Mouse (Mus musculus): ENCODE results near the gene Usp12.

Gene Usp12

DNA sequence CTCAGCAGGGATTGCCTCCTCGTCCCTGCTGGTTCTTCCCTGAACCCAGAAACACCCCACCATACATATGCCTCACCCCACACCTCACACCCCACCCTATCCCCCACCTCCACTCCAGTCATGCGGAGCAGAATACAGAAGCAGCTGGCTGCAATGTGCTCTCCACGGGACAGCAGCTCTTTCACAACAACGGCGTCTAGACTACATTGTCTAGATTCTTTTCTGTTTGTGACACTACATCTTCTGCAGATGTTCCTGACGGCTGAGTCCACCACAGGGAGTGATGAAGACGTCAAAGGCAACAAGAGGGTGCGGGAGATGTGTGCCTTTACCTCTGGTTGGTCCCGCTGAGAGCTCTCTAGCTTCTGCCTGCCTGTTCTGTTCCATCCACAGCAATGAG is 3.2 kb upstream of the Usp12 start:
- no peak for DNase-seq (ENCODE audit: low read depth, low spot score)

DNA sequence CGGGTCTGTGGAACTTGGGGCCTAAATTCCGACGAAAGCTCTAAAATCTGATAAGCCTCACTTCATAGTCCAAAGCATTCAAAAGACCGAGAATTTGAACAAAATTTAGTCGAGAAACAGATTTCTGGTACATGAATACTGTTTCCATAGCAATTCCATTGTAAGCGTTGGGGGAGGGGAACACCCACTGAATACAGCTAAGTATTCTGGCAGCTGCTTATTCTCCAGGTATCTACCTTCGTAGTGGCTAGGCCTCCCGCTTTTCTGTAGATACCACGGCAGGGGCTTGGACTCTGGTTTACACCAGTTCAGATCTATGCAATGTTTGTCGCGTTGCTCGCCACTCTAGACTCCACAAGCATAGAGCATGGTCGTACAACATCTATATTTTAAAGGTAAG is 922 bp upstream of the Usp12 start:
- peak; percentile 67 for DNase-seq (ENCODE audit: low read depth, low spot score)

DNA sequence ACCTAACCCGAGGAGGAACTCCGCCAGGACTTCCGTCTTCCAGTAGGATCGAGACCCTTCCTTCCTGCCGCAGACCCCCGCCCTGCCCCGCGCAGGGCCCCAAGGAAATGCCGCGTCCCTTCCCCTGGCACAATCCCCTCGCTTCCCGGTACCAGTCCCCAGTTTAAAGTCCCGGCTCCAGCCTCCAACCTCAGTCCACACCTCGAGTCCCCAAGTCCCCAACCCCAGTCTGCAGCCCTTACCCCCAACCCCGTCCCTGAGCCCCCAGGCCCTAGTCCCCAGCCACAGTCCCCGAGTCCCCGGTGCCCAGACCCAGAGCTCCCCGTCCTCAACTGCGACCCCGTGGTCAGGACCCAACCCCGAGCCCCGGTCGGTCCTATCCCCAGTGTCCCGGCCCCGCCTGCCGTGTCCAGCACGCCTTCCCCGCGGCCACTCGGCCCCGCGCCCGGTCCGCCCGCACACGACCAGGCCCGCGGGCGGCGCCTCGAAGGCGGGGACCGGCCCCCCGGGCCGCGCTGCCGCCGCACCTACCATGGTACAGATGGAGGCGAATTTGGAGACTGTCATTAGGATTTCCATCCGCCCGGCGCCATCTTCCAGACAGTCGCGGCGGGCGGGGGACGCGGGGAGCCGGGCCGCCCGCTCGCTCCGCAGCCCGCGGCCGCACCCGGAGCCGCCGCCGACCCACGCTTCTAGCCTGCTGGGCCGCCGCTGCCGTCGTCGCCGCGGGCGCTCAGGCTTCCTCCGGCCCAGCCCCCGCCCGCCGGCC is 538 bp downstream of the Usp12 start:
- no peak for DNase-seq (ENCODE audit: low read depth, low spot score)

DNA sequence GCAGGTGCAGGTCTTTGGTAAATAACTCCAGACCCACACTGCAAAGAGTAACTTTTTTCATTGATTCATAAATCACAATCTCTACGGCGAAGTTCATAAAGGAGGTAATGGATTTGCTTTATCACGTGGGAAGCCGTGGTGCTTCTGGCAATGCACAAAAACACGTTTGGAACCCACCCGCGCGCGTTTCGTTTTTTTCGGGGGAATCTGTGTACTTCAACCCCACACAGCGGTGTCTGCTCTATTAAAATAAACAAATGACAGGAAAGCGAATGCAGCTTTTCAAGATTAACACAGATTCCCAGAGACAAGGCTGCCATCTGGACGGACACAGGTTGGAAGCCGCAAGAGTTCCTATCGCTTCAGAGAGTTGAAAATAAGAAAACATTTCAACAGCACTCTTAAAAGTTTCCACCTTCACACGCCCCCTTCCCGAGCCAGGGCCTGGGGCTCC is 1.1 kb downstream of the Usp12 start:
- no peak for DNase-seq (ENCODE audit: low read depth, low spot score)

DNA sequence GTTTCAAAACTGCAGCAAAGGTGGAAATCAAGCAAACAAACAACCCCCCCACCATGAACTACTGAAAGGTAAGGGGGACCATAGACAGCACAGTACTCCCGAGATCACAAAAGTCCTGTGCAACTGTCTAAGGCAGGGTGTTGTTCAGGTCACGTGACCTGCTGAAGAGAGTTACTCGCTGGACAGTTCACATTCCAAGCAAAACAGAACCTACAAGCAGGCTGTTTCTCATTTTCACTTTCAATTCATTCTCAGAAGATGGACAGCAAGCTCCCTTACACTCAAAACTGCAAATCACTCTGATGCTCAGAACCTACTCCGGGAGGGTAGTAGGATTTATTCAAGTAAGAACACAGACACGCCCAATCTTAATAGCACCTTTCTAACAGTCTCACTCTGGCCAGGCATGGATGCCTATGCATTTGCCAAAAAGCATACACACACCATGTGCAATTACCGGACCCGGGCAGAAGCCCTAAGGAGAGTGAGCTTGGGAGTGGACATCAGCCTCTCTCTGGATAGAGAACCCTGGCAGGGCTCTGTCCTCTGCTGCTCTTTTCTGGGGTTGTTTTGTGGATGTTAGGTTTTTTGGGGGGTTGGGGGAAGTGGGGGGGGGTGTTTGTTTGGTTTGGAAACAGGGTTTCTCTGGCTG is 2.5 kb downstream of the Usp12 start:
- no peak for DNase-seq (ENCODE audit: low read depth, low spot score)

DNA sequence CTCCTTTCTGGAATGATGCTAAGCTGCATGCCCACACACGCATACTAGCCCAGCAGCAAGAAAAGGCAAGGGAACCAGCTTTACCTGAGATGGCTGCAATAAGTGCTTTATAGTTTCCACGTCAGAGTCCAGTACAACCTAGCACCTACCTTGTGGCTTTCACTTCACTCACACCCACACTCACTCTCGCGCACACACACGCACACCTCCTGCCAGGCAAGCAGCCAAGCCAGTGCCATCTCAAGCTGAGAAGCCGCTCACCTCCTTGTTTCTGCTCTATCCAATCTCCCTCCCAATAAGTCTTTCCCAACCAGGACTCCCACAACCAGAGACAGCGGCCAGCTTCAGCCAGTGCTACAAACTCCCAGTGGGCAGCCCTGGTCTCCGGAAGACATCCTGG is 3.9 kb downstream of the Usp12 start:
- peak; percentile 79 for DNase-seq (ENCODE audit: low read depth, low spot score)

DNA sequence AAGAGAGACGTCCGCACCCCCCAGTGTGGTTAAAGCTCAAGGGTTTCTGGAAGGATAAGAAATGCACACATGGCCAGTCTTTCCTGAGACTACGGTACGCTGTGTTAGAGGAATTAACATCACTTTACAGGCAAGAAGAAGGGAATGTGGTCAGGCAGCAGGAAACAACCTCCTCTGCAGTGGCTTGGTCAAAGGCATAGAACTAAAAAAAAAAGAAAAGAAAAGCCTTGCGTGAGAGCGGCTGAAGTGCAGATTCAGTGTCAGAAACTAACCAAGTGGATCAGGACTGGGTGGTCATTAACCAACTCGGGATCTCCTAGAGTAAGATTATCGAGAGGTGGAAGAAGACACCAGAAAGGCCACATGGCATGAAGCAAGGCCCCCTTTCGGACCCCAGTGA is 5.4 kb downstream of the Usp12 start:
- no peak for DNase-seq (ENCODE audit: low read depth, low spot score)

DNA sequence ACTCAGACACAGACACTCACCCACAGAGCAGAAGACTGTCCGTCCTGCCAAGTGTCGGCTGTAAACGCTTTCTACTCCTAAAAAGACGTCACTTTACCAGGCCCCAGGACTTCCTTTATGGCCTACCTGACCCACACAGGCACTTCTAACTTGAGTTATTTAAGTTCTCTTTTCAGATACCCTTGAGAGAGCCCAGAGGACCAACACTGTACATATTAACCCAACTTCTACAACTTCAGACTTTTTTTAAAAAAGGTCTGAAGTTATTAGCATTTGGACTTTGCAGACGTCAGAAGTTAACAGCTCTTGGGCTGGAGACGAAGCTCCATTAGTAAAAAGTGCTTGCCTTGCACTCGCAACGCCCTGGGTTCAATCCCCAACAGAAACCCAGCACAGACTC is 8.7 kb downstream of the Usp12 start:
- no peak for DNase-seq (ENCODE audit: low read depth, low spot score)

DNA sequence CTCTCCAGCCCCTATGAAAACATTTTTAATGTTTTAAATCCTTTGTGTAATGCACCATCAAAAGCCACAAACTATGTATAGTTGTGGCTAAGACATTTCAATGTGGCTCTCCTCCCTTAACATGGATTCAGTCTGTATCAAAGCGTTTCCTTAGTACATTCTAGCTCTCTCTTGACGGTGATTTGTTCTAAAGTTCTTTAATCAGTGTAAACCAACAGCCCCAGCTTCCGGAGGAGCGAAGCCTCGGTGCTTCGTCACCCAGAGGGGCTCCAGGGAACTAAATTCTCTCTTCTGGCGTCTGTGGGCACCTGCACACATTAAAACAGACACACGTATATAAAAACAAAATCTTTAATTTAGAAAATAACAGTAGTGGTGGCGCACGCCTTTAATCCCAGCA is 10.9 kb downstream of the Usp12 start:
- no peak for DNase-seq (ENCODE audit: low read depth, low spot score)

DNA sequence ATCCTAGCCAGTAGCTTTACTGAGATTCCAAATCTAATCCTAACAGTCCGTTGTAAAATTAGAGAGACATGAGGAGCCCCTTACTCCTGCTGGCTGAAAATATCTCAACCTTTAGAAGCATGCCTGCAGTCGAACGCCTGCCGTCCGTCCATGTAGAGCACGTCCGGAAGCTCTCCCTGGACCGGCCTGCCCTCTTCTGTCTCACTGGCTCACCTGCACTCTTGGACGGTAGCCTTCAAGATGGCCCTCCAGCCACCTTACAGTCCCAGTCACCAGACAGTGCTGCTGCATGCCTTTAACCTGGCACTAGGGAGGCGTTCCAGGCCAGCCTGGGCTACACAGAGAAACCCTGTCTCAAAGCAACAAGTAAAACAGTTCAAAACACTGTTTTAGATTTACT is 11.5 kb downstream of the Usp12 start:
- no peak for DNase-seq (ENCODE audit: low read depth, low spot score)

DNA sequence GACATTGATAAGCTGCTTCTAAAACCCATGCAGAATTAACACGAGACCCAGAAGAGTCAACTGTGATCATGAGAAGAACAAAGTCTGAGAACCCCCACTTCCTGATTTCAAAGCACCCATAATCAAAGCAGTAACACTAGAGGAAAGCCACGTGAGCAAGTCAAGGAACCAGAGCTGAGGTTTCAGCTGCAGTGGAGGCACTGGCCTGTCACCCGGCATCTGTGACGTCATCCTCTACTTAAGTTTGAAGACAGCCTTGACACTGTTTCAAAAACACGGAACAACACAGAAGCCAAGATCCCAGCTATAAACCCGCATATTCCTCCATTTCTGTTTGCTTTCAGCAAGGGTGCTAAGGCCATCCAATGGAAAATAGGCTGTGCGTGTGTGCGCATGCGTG is 13.1 kb downstream of the Usp12 start:
- DNase-seq (ENCODE audit: low read depth, low spot score), result no peak

DNA sequence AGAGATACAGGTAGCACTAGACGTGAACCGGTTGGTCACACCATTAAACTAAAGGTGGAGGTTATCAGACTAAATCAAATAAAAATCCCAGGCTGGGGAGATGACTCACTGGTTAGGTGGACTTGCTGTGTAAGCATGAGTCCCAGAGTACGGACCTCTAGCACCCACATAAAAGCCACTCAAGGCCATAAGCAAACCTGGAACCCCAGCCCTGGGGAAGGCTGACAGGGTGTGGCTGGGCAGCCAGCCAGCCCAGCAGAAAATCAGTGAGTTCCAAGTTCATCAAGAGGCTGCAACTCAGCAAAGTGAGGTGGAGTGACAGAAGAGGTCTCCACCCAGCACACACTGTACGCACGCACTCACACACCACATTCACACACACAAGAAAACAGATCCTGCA is 14.9 kb downstream of the Usp12 start:
- no peak for DNase-seq (ENCODE audit: low read depth, low spot score)

DNA sequence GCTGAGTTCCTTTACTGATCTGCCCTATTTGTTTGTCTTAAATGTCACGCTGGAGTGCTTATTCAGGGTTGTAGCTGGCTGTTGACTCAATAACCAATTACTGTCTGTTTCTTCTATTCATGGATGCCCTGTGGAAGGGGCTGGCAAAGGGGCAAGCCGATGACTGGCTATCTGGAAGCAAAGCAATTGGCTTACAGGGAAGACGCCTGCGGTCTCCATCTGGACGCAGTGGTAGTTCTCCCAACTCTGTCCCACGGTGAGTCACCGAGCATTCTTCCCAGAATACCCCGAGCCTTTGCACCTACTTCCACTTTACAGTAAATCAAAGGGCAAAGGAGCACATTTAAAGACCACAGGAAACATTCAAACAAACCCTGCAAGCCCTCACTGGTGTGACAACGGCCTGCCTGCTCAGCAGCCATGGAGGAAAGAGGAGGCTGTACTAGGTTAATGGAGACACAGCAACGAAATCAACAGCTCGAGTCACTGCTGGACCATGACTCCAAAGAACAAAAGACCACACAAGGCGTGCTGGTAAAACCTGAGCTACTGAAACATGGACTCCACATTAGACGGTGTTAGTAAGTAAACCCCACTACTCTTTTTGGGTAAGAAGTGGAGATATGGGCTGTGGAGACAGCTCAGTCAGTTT is 17.7 kb downstream of the Usp12 start:
- DNase-seq (ENCODE audit: low read depth, low spot score), result peak; percentile 97

DNA sequence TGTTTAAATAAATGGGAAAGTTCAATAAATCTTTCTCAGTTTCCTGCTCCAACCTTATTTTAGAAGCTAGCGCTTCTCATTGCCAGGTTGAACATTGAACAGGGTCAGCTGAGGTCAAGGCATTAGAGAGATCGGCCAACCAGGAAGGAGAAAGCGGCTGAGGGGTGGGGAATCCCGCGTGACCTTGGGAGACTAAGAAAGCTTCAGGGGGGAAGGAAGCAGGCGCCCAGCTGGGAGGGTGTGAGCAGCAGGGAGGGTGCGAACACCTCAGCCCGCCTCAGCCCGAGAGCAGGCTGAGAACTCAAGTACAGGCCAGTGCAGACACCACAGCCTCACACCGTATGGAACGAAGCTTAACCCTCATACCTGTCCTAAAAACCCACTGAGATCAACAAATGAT is 22.8 kb downstream of the Usp12 start:
- DNase-seq (ENCODE audit: low read depth, low spot score), result no peak

DNA sequence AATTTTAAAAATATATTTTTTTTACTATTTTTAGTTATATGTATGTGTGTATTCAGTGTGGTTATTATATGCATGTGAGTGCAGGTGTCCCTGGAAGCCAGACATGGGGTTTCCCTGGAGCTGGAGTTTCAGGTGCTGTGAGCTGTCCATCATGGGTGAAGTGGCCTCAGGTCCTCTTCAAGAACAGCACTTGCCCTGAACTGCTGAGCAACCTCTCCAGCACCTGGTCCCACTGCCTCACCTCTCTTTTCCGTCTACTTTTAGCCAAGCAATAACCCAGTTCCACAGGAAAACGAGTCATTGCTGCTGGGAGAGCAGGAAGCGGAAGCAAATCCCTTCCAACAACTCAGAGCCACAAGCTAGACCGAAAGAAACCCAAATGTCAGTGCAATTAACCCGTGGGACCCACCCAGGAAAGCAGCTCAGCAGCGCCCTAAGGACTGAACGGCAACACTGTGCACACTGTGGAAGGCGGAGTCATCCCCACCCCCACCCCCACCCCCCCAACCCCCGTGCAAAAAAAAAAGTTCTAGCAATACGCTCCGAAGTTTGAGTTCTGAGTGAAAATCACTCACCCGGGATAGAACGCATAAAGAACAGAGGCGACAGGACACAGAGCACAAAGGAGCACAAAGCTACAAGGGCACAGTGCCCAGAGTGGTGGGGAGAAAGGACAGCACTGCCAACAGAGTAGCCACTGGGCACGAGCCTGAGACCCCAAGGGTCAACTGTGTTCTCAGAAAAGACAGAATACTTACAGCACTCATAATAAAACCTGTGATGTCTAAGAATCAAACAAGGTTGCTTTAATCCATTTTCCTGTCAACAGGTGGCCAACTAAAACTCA is 24.6 kb downstream of the Usp12 start:
- no peak for DNase-seq (ENCODE audit: low read depth, low spot score)

DNA sequence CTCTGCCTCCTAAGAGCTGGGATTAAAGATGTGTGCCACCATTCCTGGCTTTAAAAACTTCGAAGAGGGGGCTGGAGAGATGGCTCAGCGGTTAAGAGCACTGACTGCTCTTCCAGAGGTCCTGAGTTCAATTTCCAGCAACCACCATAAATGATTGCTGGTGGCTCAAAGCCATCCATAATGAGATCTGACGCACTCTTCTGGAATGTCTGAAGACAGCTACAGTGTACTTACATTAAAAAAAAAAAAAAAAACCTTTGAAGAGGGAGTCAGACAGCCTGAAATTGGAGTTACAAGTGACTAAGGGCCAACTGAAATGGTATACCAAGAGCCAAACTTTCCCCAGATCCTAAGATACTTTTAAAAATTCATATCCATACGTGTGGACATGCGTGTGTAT is 29.0 kb downstream of the Usp12 start:
- no peak for DNase-seq (ENCODE audit: low read depth, low spot score)

DNA sequence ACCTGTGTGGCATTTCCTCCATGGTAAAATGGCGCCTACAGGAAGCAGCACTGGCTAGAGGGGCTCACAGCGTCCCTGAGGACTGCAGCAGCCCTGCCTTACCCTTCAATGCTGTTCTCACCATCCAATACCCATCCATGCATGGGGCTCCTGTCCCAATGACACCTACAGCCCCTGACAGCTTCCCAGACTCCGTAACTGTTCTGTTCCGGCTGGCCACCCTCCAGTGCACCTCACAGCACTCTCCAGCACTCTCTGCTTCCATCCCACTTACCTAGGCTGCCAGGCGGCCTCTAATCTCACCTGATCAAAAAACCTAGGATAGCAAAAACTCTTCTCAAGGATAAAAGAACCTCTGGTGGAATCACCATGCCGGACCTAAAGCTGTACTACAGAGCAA is 35.6 kb downstream of the Usp12 start:
- no peak for DNase-seq (ENCODE audit: low read depth, low spot score)

DNA sequence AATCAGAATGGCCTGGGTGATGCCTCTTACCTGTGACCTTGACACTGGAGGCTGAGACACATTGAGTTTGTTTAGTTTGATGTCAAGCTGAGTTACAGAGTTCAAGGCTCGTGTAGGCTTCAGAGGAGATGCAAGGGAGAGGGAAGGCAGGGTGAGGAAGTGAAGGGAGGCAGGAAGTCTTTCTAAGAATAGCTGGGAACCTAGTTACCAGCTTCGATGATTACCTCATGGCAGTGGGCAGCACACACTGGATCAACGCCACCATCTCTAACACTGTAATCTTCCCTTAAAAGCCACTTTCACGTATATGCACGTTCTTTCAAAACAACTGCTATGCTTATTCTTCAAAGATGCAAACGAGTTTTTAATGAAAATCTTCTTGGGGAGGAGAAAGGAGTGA is 36.9 kb downstream of the Usp12 start:
- DNase-seq (ENCODE audit: low read depth, low spot score), result peak; percentile 51

DNA sequence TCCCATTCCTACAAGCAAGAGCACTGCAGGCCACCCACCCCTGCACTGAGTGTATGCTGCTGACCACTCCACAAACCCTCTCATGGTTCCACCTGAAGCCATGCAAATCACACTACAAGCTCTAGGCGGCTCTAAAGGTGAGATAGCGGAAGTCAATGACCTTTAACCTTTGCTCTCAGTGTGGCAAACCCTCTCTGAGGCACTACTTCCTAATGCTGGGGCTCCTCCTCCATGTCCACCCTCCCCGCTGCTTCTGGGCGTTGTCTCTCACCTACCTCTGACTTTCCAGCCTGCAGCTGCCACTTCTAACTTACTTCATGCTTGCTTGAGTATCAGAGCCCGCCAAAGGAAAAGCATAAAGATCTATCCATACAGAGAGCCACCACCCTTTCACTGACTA is 37.5 kb downstream of the Usp12 start:
- DNase-seq (ENCODE audit: low read depth, low spot score), result no peak

DNA sequence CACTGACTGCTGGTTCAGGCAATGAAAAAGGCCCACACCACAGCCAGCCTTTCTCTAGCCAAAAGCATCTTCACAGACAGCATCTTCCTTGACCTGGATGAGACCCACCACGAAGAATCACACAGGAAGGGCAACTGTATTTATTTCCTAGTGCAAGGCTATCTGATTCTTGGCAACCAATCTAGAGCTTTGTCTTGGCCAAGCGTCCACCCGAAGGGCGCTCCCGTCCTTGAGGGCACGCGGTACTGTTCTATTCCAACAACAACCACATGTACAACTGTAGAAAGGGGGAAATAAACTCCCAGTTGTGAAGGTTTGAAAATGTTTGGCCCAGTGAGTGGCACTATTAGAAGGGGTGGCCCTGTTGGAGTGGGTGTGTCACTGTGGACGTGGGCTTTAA is 41.6 kb downstream of the Usp12 start:
- DNase-seq (ENCODE audit: low read depth, low spot score), result no peak

DNA sequence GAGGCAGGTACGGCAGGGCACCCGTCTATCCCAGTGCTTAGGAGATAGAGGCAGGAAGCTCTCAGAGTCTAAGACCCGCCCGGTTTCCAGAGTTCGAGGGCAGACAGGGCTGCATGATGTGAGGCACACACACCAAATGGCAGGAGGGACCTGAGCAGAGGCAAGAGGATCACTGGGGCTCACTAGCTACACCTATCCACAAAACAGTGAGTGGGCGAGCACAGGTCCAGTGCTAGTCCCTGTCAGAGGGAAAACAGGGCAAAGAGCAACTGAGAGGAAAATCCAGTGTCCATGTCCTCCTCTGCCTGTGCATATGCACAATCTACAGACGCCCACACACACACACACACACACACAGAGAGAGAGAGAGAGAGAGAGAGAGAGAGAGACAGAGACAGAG is 43.8 kb downstream of the Usp12 start:
- no peak for DNase-seq (ENCODE audit: low read depth, low spot score)

DNA sequence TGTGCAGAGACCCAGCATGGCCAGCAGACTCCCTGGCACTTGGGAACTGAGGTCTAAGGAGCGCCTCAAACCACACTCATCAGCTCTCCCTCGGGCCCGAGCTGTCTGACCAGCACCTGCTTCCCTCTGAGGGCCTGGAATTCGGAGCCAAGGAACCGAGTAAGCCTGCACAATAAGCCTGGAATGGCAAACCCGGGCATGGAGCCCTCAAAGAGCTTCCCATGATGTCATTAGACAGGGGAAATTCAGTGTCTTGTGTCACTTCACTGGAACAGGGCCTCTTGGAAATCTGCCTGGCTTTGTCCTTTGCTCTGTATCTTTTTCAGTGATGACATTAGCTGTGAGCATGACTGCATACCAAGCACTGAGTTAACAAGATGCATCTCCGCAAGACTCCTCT is 44.5 kb downstream of the Usp12 start:
- DNase-seq (ENCODE audit: low read depth, low spot score), result peak; percentile 77
